Mouse (Mus musculus): ENCODE measurements around the gene Nap1l1. TPM values are rescaled to one million over a fixed set of nuclear protein-coding genes. Genes with fewer than 3 reads are reported as not detected.

Nap1l1 gene
- polyA plus RNA-seq, 1 experiment from 2014 or later, result 185 TPM

DNA sequence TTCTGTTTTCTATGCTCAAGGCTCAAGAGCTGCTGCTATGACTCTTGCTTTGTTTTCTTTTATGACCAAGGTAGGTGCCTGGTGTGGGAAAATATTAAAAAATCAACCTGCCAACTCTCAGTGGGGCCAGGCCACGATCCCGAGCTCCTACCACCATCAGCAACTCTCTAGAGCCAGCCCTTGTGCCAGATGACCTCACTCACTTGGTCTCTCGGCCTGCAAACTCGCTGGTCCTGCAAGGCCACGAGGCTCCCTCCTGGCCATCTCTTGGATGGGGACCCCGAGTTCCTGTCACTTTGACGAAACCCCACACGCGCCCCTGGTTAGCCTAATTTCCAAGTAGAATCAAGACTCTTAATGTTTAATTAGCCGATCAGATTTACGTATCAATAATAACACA is 20.6 kb upstream of the Nap1l1 start:
- DNase-seq (ENCODE audit: low spot score) (no peak), ATAC-seq (ENCODE audit: low FRiP score) (no peak)
- Histone ChIP-seq H3K9me3 (ENCODE audit: control insufficient read depth, low read length) (no peaks in the 10 kb centered on the region), H3K9ac (no peak overlapping the region), H3K4me2 (replicated peaks) (no peak overlapping the region), H3K36me3 (replicated peaks; ENCODE audit: control insufficient read depth, insufficient read depth) (no peaks in the 10 kb centered on the region), H3K27me3 (ENCODE audit: control insufficient read depth, insufficient read depth, low read length) (no peaks in the 10 kb centered on the region), H3K4me1 (replicated peaks; ENCODE audit: control insufficient read depth, insufficient read depth, low read length) (no peaks in the 10 kb centered on the region), H3K4me3 (replicated peaks; ENCODE audit: low read length) (no peak overlapping the region), H3K27ac (no peak overlapping the region)
- 91% methylated on average over 11 of the region's 11 CpGs for WGBS

GRCm38 (mm10) chr10:111454698-111455308 is 18.2 kb upstream of the Nap1l1 start:
- DNase-seq (ENCODE audit: low spot score), result no peak
- no peaks in the 10 kb centered on the region for H3K36me3 ChIP-seq (replicated peaks; ENCODE audit: control insufficient read depth, insufficient read depth)
- no peak overlapping the region for H3K9ac ChIP-seq
- 81% methylated on average over 8 of the region's 8 CpGs for WGBS
- ATAC-seq (ENCODE audit: low FRiP score), result no peak
- no peak overlapping the region for H3K27ac ChIP-seq
- no peaks in the 10 kb centered on the region for H3K27me3 ChIP-seq (ENCODE audit: control insufficient read depth, insufficient read depth, low read length)
- no peak overlapping the region for H3K4me2 ChIP-seq (replicated peaks)
- H3K9me3 ChIP-seq (ENCODE audit: control insufficient read depth, low read length), result no peaks in the 10 kb centered on the region
- no peak overlapping the region for H3K4me3 ChIP-seq (replicated peaks; ENCODE audit: low read length)
- no peaks in the 10 kb centered on the region for H3K4me1 ChIP-seq (replicated peaks; ENCODE audit: control insufficient read depth, insufficient read depth, low read length)

- no peak for DNase-seq (ENCODE audit: low spot score)
- WGBS, result 68% methylated on average over 7 of the region's 7 CpGs
Observed at GRCm38 (mm10) chr10:111458088-111458487, 14.9 kb upstream of the Nap1l1 start.

DNA sequence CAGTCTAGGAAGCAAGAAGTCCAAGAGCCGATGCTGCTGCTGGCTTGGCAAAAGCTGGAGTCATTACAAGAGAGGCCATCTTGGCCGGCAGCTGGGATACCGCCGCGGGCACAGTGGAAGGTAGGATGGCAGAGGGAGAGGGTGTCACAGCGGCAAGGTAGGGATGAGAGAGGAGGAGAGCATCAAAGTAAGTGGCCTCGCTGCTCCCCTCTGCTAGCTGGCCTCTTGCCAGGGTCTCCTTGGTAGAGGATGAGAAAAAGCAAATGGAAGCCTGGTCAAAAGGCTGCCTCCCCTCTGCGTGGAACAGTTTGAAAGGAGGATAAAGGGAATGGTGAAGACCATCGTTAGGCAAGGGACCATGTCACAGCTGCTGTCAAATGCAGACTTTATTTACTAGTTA is 14.0 kb upstream of the Nap1l1 start:
- H3K27me3 ChIP-seq (ENCODE audit: control insufficient read depth, insufficient read depth, low read length), result no peaks in the 10 kb centered on the region
- ATAC-seq (ENCODE audit: low FRiP score), result no peak
- H3K9ac ChIP-seq, result no peak overlapping the region
- no peaks in the 10 kb centered on the region for H3K9me3 ChIP-seq (ENCODE audit: control insufficient read depth, low read length)
- H3K27ac ChIP-seq, result no peak overlapping the region
- no peak overlapping the region for H3K4me2 ChIP-seq (replicated peaks)
- no peak for DNase-seq (ENCODE audit: low spot score)
- no peaks in the 10 kb centered on the region for H3K36me3 ChIP-seq (replicated peaks; ENCODE audit: control insufficient read depth, insufficient read depth)
- H3K4me1 ChIP-seq (replicated peaks; ENCODE audit: control insufficient read depth, insufficient read depth, low read length), result no peaks in the 10 kb centered on the region
- 58% methylated on average over 9 of the region's 9 CpGs for WGBS
- H3K4me3 ChIP-seq (replicated peaks; ENCODE audit: low read length), result no peak overlapping the region

More at GRCm38 (mm10) chr10:111458088-111458487, 14.9 kb upstream of the Nap1l1 start:
- no peak for ATAC-seq (ENCODE audit: low FRiP score)
- no peak overlapping the region for H3K9ac ChIP-seq
- H3K27ac ChIP-seq, result no peak overlapping the region
- no peaks in the 10 kb centered on the region for H3K27me3 ChIP-seq (ENCODE audit: control insufficient read depth, insufficient read depth, low read length)
- H3K4me3 ChIP-seq (replicated peaks; ENCODE audit: low read length), result no peak overlapping the region
- no peaks in the 10 kb centered on the region for H3K36me3 ChIP-seq (replicated peaks; ENCODE audit: control insufficient read depth, insufficient read depth)
- H3K9me3 ChIP-seq (ENCODE audit: control insufficient read depth, low read length), result no peaks in the 10 kb centered on the region
- H3K4me2 ChIP-seq (replicated peaks), result no peak overlapping the region
- H3K4me1 ChIP-seq (replicated peaks; ENCODE audit: control insufficient read depth, insufficient read depth, low read length), result no peaks in the 10 kb centered on the region

GRCm38 (mm10) chr10:111459874-111460273 is 13.1 kb upstream of the Nap1l1 start:
- Histone ChIP-seq H3K27ac (no peak overlapping the region), H3K27me3 (ENCODE audit: control insufficient read depth, insufficient read depth, low read length) (no peaks in the 10 kb centered on the region), H3K4me3 (replicated peaks; ENCODE audit: low read length) (no peak overlapping the region), H3K4me2 (replicated peaks) (no peak overlapping the region), H3K4me1 (replicated peaks; ENCODE audit: control insufficient read depth, insufficient read depth, low read length) (no peaks in the 10 kb centered on the region), H3K9ac (no peak overlapping the region), H3K36me3 (replicated peaks; ENCODE audit: control insufficient read depth, insufficient read depth) (no peaks in the 10 kb centered on the region), H3K9me3 (ENCODE audit: control insufficient read depth, low read length) (0 out of 2 replicates have a peak, but pooled peaks cover 5% of the 10 kb centered on the region)
- DNase-seq (ENCODE audit: low spot score) (no peak), ATAC-seq (ENCODE audit: low FRiP score) (no peak)
- WGBS, result 87% methylated on average over 3 of the region's 3 CpGs

DNA sequence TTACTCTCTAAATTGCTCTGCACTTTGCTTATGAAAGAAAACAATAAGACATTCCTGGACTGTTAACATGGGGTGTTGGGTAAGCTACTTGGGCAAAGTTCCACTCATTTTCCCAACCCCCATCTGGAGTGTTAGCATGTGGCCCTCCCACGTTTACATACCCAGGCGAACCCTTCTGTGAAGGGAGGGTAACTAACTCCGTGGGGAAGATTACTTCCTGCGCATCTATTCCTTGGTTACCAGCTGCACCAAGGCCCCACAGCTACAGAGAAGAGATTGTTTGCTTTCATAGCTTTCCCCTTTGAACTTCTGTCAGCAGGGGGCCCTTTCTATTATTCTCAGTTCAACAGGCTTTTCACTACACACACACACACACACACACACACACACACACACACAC is 12.6 kb upstream of the Nap1l1 start:
- Histone ChIP-seq H3K4me2 (replicated peaks) (no peak overlapping the region), H3K4me3 (replicated peaks; ENCODE audit: low read length) (no peak overlapping the region), H3K27me3 (ENCODE audit: control insufficient read depth, insufficient read depth, low read length) (no peaks in the 10 kb centered on the region), H3K4me1 (replicated peaks; ENCODE audit: control insufficient read depth, insufficient read depth, low read length) (no peaks in the 10 kb centered on the region), H3K27ac (no peak overlapping the region), H3K9me3 (ENCODE audit: control insufficient read depth, low read length) (0 out of 2 replicates have a peak, but pooled peaks cover 5% of the 10 kb centered on the region), H3K9ac (no peak overlapping the region), H3K36me3 (replicated peaks; ENCODE audit: control insufficient read depth, insufficient read depth) (no peaks in the 10 kb centered on the region)
- WGBS, result 8% methylated on average over 4 of the region's 4 CpGs
- peak; percentile 26 for DNase-seq (ENCODE audit: low spot score)
- no peak for ATAC-seq (ENCODE audit: low FRiP score)

GRCm38 (mm10) chr10:111464833-111465232 is 8.2 kb upstream of the Nap1l1 start:
- Histone ChIP-seq H3K27me3 (ENCODE audit: control insufficient read depth, insufficient read depth, low read length) (no peaks in the 10 kb centered on the region), H3K27ac (no peak overlapping the region), H3K4me1 (replicated peaks; ENCODE audit: control insufficient read depth, insufficient read depth, low read length) (no peaks in the 10 kb centered on the region), H3K9me3 (ENCODE audit: control insufficient read depth, low read length) (0 out of 2 replicates have a peak, but pooled peaks cover 5% of the 10 kb centered on the region), H3K36me3 (replicated peaks; ENCODE audit: control insufficient read depth, insufficient read depth) (no peaks in the 10 kb centered on the region), H3K4me2 (replicated peaks) (no peak overlapping the region), H3K9ac (no peak overlapping the region), H3K4me3 (replicated peaks; ENCODE audit: low read length) (no peak overlapping the region)
- 93% methylated on average over 1 of the region's 1 CpGs for WGBS
- ATAC-seq (ENCODE audit: low FRiP score) (no peak), DNase-seq (ENCODE audit: low spot score) (no peak)

- no peak for ATAC-seq (ENCODE audit: low FRiP score)
- 48% methylated on average over 2 of the region's 2 CpGs for WGBS
- H3K9me3 ChIP-seq (ENCODE audit: control insufficient read depth, low read length), result 0 out of 2 replicates have a peak, but pooled peaks cover 5% of the 10 kb centered on the region
Observed at GRCm38 (mm10) chr10:111465409-111465808, 7.6 kb upstream of the Nap1l1 start.

DNA sequence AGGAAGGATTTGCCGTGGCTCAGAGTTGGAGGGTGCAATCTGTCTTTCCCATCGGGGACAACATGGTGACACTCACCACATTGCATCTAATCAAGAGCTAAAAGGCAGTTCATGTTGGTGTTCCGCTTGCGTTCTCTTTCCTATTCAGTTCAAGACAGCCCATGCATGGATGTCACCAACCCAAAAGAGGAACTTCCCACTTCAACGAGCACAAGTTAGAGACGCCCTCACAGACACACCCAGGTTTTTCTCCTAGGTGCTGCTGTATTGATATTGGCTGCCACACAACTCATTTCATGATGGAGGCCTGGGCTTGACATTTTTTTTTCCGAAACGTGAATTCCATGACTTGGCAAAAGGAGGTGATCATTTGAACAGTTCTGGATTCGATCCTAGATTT is 1.9 kb upstream of the Nap1l1 start:
- ATAC-seq (ENCODE audit: low FRiP score), result no peak
- H3K9ac ChIP-seq, result no peak overlapping the region
- no peaks in the 10 kb centered on the region for H3K27me3 ChIP-seq (ENCODE audit: control insufficient read depth, insufficient read depth, low read length)
- H3K4me1 ChIP-seq (replicated peaks; ENCODE audit: control insufficient read depth, insufficient read depth, low read length), result peaks cover 29% of the 10 kb centered on the region
- H3K4me2 ChIP-seq (replicated peaks), result no peak overlapping the region
- no peaks in the 10 kb centered on the region for H3K36me3 ChIP-seq (replicated peaks; ENCODE audit: control insufficient read depth, insufficient read depth)
- no peak overlapping the region for H3K27ac ChIP-seq
- DNase-seq (ENCODE audit: low spot score), result no peak
- no peak overlapping the region for H3K4me3 ChIP-seq (replicated peaks; ENCODE audit: low read length)
- H3K9me3 ChIP-seq (ENCODE audit: control insufficient read depth, low read length), result no peaks in the 10 kb centered on the region
- WGBS, result 73% methylated on average over 9 of the region's 9 CpGs

More at GRCm38 (mm10) chr10:111465409-111465808, 7.6 kb upstream of the Nap1l1 start:
- DNase-seq (ENCODE audit: low spot score), result no peak
- no peaks in the 10 kb centered on the region for H3K4me1 ChIP-seq (replicated peaks; ENCODE audit: control insufficient read depth, insufficient read depth, low read length)
- H3K36me3 ChIP-seq (replicated peaks; ENCODE audit: control insufficient read depth, insufficient read depth), result no peaks in the 10 kb centered on the region
- H3K27me3 ChIP-seq (ENCODE audit: control insufficient read depth, insufficient read depth, low read length), result no peaks in the 10 kb centered on the region
- no peak overlapping the region for H3K27ac ChIP-seq
- no peak overlapping the region for H3K9ac ChIP-seq
- no peak overlapping the region for H3K4me3 ChIP-seq (replicated peaks; ENCODE audit: low read length)
- no peak overlapping the region for H3K4me2 ChIP-seq (replicated peaks)
